Mouse (Mus musculus) stomach, postnatal 0 days (tissue): ENCODE results near the gene Herc3.

Source experiments
- CTCF ChIP-seq: IDR thresholded peaks from 2 replicates; pipeline ENCODE4 v1.5.1; 2016; ENCODE audit warnings: antibody characterized with exemption, low read depth, mild to moderate bottlenecking, moderate library complexity
- EP300 ChIP-seq: optimal IDR thresholded peaks from 2 replicates; pipeline ENCODE3; 2016; ENCODE audit warnings: antibody characterized with exemption

DNA sequence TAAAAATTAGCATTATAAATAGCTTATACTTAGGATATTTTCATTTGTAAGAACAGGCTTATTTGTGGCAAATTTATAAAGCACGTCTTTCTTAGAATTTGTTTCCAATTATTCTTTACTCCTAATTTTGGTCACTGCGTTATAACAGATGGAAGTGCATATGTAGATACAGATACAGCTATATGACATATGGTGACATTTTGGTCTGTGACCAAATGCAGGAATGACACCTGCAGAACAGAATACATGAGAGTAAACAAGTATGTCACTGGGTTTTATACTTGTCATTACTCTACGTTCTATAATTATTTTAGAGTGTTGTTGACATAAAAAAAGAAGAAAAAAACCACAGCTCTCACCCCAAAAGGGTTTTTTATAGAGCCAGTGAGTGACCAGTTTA lies 67.8 kb downstream of the Herc3 start:
- TF ChIP-seq CTCF (no peak), EP300 (no peak)
